Mouse (Mus musculus) bone marrow, adult 2 months (tissue): ENCODE data around the gene Trappc2l. TPM values are rescaled to one million over a fixed set of nuclear protein-coding genes. Genes with fewer than 3 reads are reported as not detected.
"Not testable (repeated sequence)": the region's sequence is repeated elsewhere in the genome, so short reads cannot be mapped to it uniquely, and the experiment has no call there.

ENCODE experiments used
- H3K27ac ChIP-seq: fragments of 200-500 bp; 2 replicates; pipeline ENCODE4 v1.5.1; 2012; ENCODE audit warnings: low read depth, mild to moderate bottlenecking, control low read depth, inconsistent platforms, low read length; ENCODE audit not compliant: control insufficient read depth, poor library complexity, insufficient read depth
- H3K4me1 ChIP-seq: fragments of 200-500 bp; 2 replicates; pipeline ENCODE4 v1.6.1; 2011; ENCODE audit warnings: low read length; ENCODE audit not compliant: control insufficient read depth, insufficient read depth
- H3K4me3 ChIP-seq: fragments of 200-500 bp; replicated peaks from 2 replicates; pipeline ENCODE3; 2011; ENCODE audit warnings: mild to moderate bottlenecking, low read depth, low read length, control low read depth; ENCODE audit not compliant: control insufficient read depth
- CTCF ChIP-seq: fragments of 200-500 bp; IDR thresholded peaks from 2 replicates; pipeline ENCODE4 v1.5.1; 2011; ENCODE audit warnings: low read length, control low read depth; ENCODE audit not compliant: control insufficient read depth, insufficient read depth
- POLR2A ChIP-seq: fragments of 200-500 bp; IDR thresholded peaks from 2 replicates; pipeline ENCODE4 v1.6.1; 2011; ENCODE audit warnings: low read depth, mild to moderate bottlenecking, control low read depth, low read length, borderline replicate concordance; ENCODE audit not compliant: control insufficient read depth
- WGBS: fragments of 180-500 bp; shearing (Covaris S2); methylation state at CpG from one replicate; pipeline ENCODE4 v1.1.7; 2018; 5-methylcytosine and 5-hydroxymethylcytosine counted together
- polyA plus RNA-seq: library from polyadenylated mRNA; stranded (reverse); fragments of >200 nt; gene quantifications from 2 replicates; pipeline ENCODE4 v1.2.4, GENCODE M21; 2011; ENCODE audit warnings: low replicate concordance; ENCODE audit not compliant: missing spikeins, insufficient read depth, insufficient read length

Trappc2l gene
- polyA plus RNA-seq, 1 experiment = 36.5 TPM

GRCm38 (mm10) chr8:122623844-122624642 lies 12.6 kb downstream of the Trappc2l start:
- Histone ChIP-seq H3K4me1 (no peaks in the 10 kb centered on the region), H3K4me3 (no peak overlapping the region), H3K27ac (no peak overlapping the region)
- 85% methylated on average over 17 of the region's 17 CpGs for WGBS
- TF ChIP-seq CTCF = no peak
- TF ChIP-seq POLR2A = no peak

GRCm38 (mm10) chr8:122624653-122625052 lies 13.2 kb downstream of the Trappc2l start:
- Histone ChIP-seq H3K27ac (no peak overlapping the region), H3K4me1 (no peaks in the 10 kb centered on the region), H3K4me3 (no peak overlapping the region)
- 0 out of 2 replicates have a peak, but pooled peaks have one; percentile 17 for TF ChIP-seq CTCF
- TF ChIP-seq POLR2A = no peak
- 66% methylated on average over 5 of the region's 5 CpGs for WGBS

GRCm38 (mm10) chr8:122625811-122626210 lies 14.4 kb downstream of the Trappc2l start:
- WGBS = 68% methylated on average over 9 of the region's 9 CpGs
- no peak for TF ChIP-seq CTCF
- TF ChIP-seq POLR2A = no peak
- no peak overlapping the region for H3K27ac ChIP-seq
- H3K4me3 ChIP-seq = no peak overlapping the region
- H3K4me1 ChIP-seq = no peaks in the 10 kb centered on the region

- TF ChIP-seq POLR2A (no peak), CTCF (no peak)
- H3K4me1 ChIP-seq = no peaks in the 10 kb centered on the region
- WGBS = 49% methylated on average over 2 of the region's 2 CpGs
- H3K4me3 ChIP-seq = no peak overlapping the region
- H3K27ac ChIP-seq = no peak overlapping the region
These were observed 15.5 kb downstream of the Trappc2l start for GRCm38 (mm10) chr8:122626896-122627295.

GRCm38 (mm10) chr8:122629388-122629787 lies 17.9 kb downstream of the Trappc2l start:
- H3K4me3 ChIP-seq = no peak overlapping the region
- 83% methylated on average over 10 of the region's 10 CpGs for WGBS
- TF ChIP-seq CTCF (no peak), POLR2A (no peak)
- no peak overlapping the region for H3K27ac ChIP-seq
- H3K4me1 ChIP-seq = no peaks in the 10 kb centered on the region

- no peak overlapping the region for H3K4me3 ChIP-seq
- 95% methylated on average over 22 of the region's 22 CpGs for WGBS
- H3K4me1 ChIP-seq = no peaks in the 10 kb centered on the region
- no peak overlapping the region; the same call in 1 of the 2 replicates for H3K27ac ChIP-seq
- TF ChIP-seq POLR2A (no peak), CTCF (no peak)
These were observed 19.3 kb downstream of the Trappc2l start for GRCm38 (mm10) chr8:122630696-122631095.

- H3K4me3 ChIP-seq, H3K27ac ChIP-seq, H3K4me1 ChIP-seq: not testable (repeated sequence)
- 74% methylated on average over 3 of the region's 3 CpGs for WGBS
These were observed 20.7 kb downstream of the Trappc2l start for GRCm38 (mm10) chr8:122632134-122632533.

- no peaks in the 10 kb centered on the region for H3K4me1 ChIP-seq
- H3K27ac ChIP-seq = no peak overlapping the region
- WGBS = 93% methylated on average over 14 of the region's 14 CpGs
- TF ChIP-seq POLR2A (no peak), CTCF (no peak)
- no peak overlapping the region for H3K4me3 ChIP-seq
These were observed 21.8 kb downstream of the Trappc2l start for GRCm38 (mm10) chr8:122633205-122633604.
